Mouse (Mus musculus) thymus, adult 2 months (tissue): ENCODE measurements around the gene Rpl26.

Experiments used
- CTCF ChIP-seq: fragments of 200-500 bp; IDR thresholded peaks from 2 replicates; pipeline ENCODE4 v1.5.1; 2012; ENCODE audit warnings: mild to moderate bottlenecking, control low read depth, low read length, moderate library complexity, borderline replicate concordance; ENCODE audit not compliant: control insufficient read depth, poor library complexity, insufficient read depth; ENCODE audit errors: extremely low read depth
- POLR2A ChIP-seq: fragments of 200-500 bp; IDR thresholded peaks from 2 replicates; pipeline ENCODE4 v1.6.1; 2012; ENCODE audit warnings: mild to moderate bottlenecking, low read length, control low read depth, moderate library complexity; ENCODE audit not compliant: control insufficient read depth, poor library complexity, insufficient read depth; ENCODE audit errors: extremely low read depth

GRCm38 (mm10) chr11:68953903-68954302, 52.5 kb downstream of the Rpl26 start:
- no peak for TF ChIP-seq CTCF
- no peak for TF ChIP-seq POLR2A
